Mouse (Mus musculus) lung, adult 2 months (tissue): ENCODE measurements around the gene Hist1h2bj.

Experiments
- CTCF ChIP-seq: fragments of 200-500 bp; IDR thresholded peaks from 2 replicates; pipeline ENCODE4 v1.5.1; 2011; ENCODE audit warnings: mild to moderate bottlenecking, low read length, control low read depth; ENCODE audit not compliant: insufficient read depth
- POLR2A ChIP-seq: fragments of 200-500 bp; IDR thresholded peaks from 2 replicates; pipeline ENCODE4 v1.6.1; 2011; ENCODE audit warnings: low read depth, mild to moderate bottlenecking, control low read depth, low read length, borderline replicate concordance; ENCODE audit errors: extremely low read depth

GRCm38 (mm10) chr13:22051523-22051859 lies 8.5 kb downstream of the Hist1h2bj start:
- TF ChIP-seq CTCF (no peak), POLR2A (no peak)
